Mouse (Mus musculus) stomach, postnatal 0 days (tissue): Measurements from ENCODE around the gene Utp6. TPM values are rescaled to one million over a fixed set of nuclear protein-coding genes. Genes with fewer than 3 reads are reported as not detected.
A peak's percentile ranks its signal among the peaks of the same experiment; 100 is the strongest.

Experiments used
- ATAC-seq: fragments of 200-750 bp; cut with Nextera tagmentation; 2 replicates; pipeline ENCODE4 v1.8.0; 2017; ENCODE audit not compliant: low FRiP score, low TSS enrichment
- DNase-seq: peaks from one replicate; pipeline ENCODE4 v3.0.0-alpha.2; 2016; ENCODE audit warnings: low spot score
- H3K27ac ChIP-seq: fragments of 300-500 bp; sonication (generic); replicated peaks from 2 replicates; pipeline ENCODE4 v1.5.1; 2014; ENCODE audit warnings: mild to moderate bottlenecking, control low read depth
- H3K27me3 ChIP-seq: fragments of 300-500 bp; sonication (generic); 2 replicates; pipeline ENCODE4 v1.6.1; 2014; ENCODE audit warnings: low read length; ENCODE audit not compliant: control insufficient read depth, insufficient read depth
- H3K36me3 ChIP-seq: fragments of 300-500 bp; sonication (generic); 2 replicates; pipeline ENCODE4 v1.6.1; 2014; ENCODE audit warnings: low read length, mixed read lengths; ENCODE audit not compliant: control insufficient read depth, insufficient read depth
- H3K4me1 ChIP-seq: fragments of 300-500 bp; sonication (generic); replicated peaks from 2 replicates; pipeline ENCODE4 v1.6.1; 2014; ENCODE audit warnings: antibody characterized with exemption; ENCODE audit not compliant: control insufficient read depth, insufficient read depth
- H3K4me2 ChIP-seq: fragments of 300-500 bp; sonication (generic); replicated peaks from 2 replicates; pipeline ENCODE4 v1.6.1; 2014; ENCODE audit warnings: low read depth, mild to moderate bottlenecking, control low read depth, moderate library complexity
- H3K4me3 ChIP-seq: fragments of 300-500 bp; sonication (generic); 2 replicates; pipeline ENCODE4 v1.5.1; 2014; ENCODE audit warnings: low read depth, low read length, control low read depth
- H3K9ac ChIP-seq: fragments of 300-500 bp; sonication (generic); 2 replicates; pipeline ENCODE4 v1.6.1; 2014; ENCODE audit warnings: mild to moderate bottlenecking, low read length, control low read depth, mixed read lengths
- H3K9me3 ChIP-seq: fragments of 300-500 bp; sonication (generic); 2 replicates; pipeline ENCODE4 v1.6.1; 2016; ENCODE audit warnings: low read length; ENCODE audit not compliant: control insufficient read depth
- CTCF ChIP-seq: IDR thresholded peaks from 2 replicates; pipeline ENCODE4 v1.5.1; 2016; ENCODE audit warnings: antibody characterized with exemption, low read depth, mild to moderate bottlenecking, moderate library complexity
- EP300 ChIP-seq: optimal IDR thresholded peaks from 2 replicates; pipeline ENCODE3; 2016; ENCODE audit warnings: antibody characterized with exemption
- WGBS: fragments of 180-500 bp; shearing (Covaris S2); extraction: QIAGEN DNeasy Blood & Tissue Kit; methylation state at CpG from one replicate; pipeline ENCODE4 v1.1.7; 2014; 5-methylcytosine and 5-hydroxymethylcytosine counted together
- polyA plus RNA-seq: library from polyadenylated mRNA; unstranded; fragments of >200 nt; fragmentation: Nextera tagmentation; extraction: Ambion mirVana; gene quantifications from 2 replicates; pipeline ENCODE4 v1.2.1, GENCODE M21; 2015

Utp6 gene
- polyA plus RNA-seq = 25.5 and 26.2 TPM in 2 replicates

GRCm38 (mm10) chr11:79962125-79962876 lies at the start of gene Utp6:
Gene Utp6, minus strand, starts transcription at chr11:79962390.
- H3K9me3 ChIP-seq = no peaks in the 10 kb centered on the region
- ATAC-seq = peak; percentile 96
- DNase-seq = peak; percentile 100
- peak within 1 kb of the TSS; percentile 80 for H3K27ac ChIP-seq
- H3K4me1 ChIP-seq = 0 out of 2 replicates have a peak, but pooled peaks cover 2% of the 10 kb centered on the region
- TF ChIP-seq CTCF = peak; percentile 91
- no peak for TF ChIP-seq EP300
- H3K4me3 ChIP-seq = peak within 1 kb of the TSS; percentile 78
- WGBS = under 1% methylated on average over 46 of the region's 46 CpGs
- H3K4me2 ChIP-seq = peak within 1 kb of the TSS; percentile 86
- H3K36me3 ChIP-seq = peaks cover 8% of the 10 kb centered on the region
- H3K9ac ChIP-seq = peak within 1 kb of the TSS; percentile 75
- no peaks in the 10 kb centered on the region for H3K27me3 ChIP-seq

GRCm38 (mm10) chr11:79994271-79994988 lies 32.2 kb upstream of the Utp6 start:
- Histone ChIP-seq H3K9ac (peak overlapping the region; percentile 91; the same call in 1 of the 2 replicates), H3K4me1 (no peaks in the 10 kb centered on the region), H3K27ac (no peak overlapping the region), H3K27me3 (no peaks in the 10 kb centered on the region), H3K4me3 (peak overlapping the region; percentile 94), H3K36me3 (no peaks in the 10 kb centered on the region), H3K4me2 (peak overlapping the region; percentile 73), H3K9me3 (no peaks in the 10 kb centered on the region)
- DNase-seq (no peak), ATAC-seq (no peak)
- TF ChIP-seq CTCF = no peak
- TF ChIP-seq EP300 = no peak
- 3% methylated on average over 7 of the region's 7 CpGs for WGBS

GRCm38 (mm10) chr11:79993356-79994270 lies 31.4 kb upstream of the Utp6 start:
- H3K27me3 ChIP-seq = no peaks in the 10 kb centered on the region
- peak overlapping the region; percentile 94 for H3K4me3 ChIP-seq
- H3K9me3 ChIP-seq = no peaks in the 10 kb centered on the region
- peak; percentile 34 for ATAC-seq
- H3K4me2 ChIP-seq = peak overlapping the region; percentile 73
- no peaks in the 10 kb centered on the region for H3K4me1 ChIP-seq
- H3K36me3 ChIP-seq = no peaks in the 10 kb centered on the region
- peak overlapping the region; percentile 95 for H3K27ac ChIP-seq
- TF ChIP-seq CTCF = no peak
- no peak for TF ChIP-seq EP300
- no peak for DNase-seq
- H3K9ac ChIP-seq = peak overlapping the region; percentile 91
- WGBS = under 1% methylated on average over 71 of the region's 74 CpGs

GRCm38 (mm10) chr11:79992592-79993355 lies 30.6 kb upstream of the Utp6 start, which contains the start of gene Suz12:
Gene Suz12, plus strand, starts transcription at chr11:79993106.
- Histone ChIP-seq H3K36me3 (no peaks in the 10 kb centered on the region), H3K4me2 (peak within 1 kb of the TSS; percentile 73), H3K4me3 (peak within 1 kb of the TSS; percentile 94), H3K9me3 (no peaks in the 10 kb centered on the region), H3K27ac (peak within 1 kb of the TSS; percentile 95), H3K9ac (peak within 1 kb of the TSS; percentile 91), H3K4me1 (no peaks in the 10 kb centered on the region), H3K27me3 (no peaks in the 10 kb centered on the region)
- ATAC-seq (peak; percentile 98), DNase-seq (peak; percentile 97)
- under 1% methylated on average over 61 of the region's 74 CpGs for WGBS
- TF ChIP-seq CTCF = no peak

- Histone ChIP-seq H3K4me3 (peak overlapping the region; percentile 94), H3K4me2 (peak overlapping the region; percentile 62), H3K27ac (peak overlapping the region; percentile 81), H3K9ac (peak overlapping the region; percentile 79), H3K9me3 (no peaks in the 10 kb centered on the region), H3K36me3 (no peaks in the 10 kb centered on the region), H3K27me3 (no peaks in the 10 kb centered on the region), H3K4me1 (no peaks in the 10 kb centered on the region)
- ATAC-seq = no peak
- TF ChIP-seq CTCF (no peak), EP300 (no peak)
- no peak for DNase-seq
- 19% methylated on average over 20 of the region's 21 CpGs for WGBS
These were observed 29.9 kb upstream of the Utp6 start for GRCm38 (mm10) chr11:79992035-79992591.
